Mouse (Mus musculus): ENCODE results near the gene Ica1.

Gene Ica1

DNA sequence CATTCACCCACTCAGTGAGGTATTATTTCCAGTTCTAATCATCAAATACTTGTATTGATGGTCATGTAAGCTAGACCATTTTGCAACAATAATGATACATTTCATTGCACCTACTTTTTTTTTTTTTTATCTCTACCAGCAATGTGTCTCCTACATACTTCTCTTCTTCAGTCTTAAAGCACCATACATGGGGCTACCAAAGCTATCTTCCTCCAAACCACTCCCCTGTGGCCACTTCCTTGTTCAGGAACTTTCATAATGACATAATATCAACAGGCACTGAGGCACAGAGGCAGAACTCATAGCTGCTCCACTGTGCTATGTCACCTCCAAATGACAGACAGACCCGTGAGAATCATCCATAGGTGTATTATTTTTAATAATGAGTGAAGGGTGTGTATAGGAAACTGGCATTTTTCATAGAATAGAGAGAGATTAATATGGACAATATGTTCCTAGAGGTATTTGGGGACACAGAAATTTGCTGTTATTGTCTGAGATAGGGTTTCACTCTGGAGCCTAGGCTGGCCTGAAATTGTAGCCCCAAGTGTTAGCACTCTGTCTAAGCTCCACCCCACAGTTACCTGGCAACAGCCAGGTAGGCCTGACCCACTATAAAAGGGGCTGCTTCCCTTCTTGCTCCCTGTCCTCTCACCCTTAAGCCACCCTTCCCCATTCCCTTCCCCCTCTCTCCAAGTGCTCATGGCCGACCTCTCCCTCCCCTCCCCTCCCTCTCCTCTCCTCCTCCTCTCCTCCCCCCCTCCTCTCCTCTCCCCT, 86.9 kb downstream of the Ica1 start:
- in situ Hi-C loops (cut with MboI) = loop anchor here (25.0 kb wide), 1 partner anchor 404 kb away; no protein-coding TSS in a partner anchor

DNA sequence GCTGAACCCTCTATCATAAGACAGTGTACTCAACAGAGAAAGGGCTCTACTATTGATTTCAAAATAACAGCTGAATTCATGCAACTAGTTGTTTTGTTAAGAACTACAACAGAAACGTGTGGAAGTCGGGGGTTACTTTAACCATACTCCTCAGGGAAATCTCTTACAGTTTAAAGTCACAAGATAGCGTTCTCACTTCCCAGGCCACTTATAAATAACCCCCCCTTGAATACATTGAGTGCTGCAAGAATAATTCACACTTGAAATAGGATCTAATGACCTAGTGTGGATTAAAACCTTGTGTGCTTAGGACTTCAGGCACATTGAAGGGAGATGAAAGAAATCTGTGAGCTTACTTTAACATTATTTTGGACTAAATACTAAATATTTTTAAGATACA, 87.8 kb downstream of the Ica1 start:
- in situ Hi-C loops (cut with MboI) = loop anchor here (25.0 kb wide), 1 partner anchor 403 kb away; no protein-coding TSS in a partner anchor

DNA sequence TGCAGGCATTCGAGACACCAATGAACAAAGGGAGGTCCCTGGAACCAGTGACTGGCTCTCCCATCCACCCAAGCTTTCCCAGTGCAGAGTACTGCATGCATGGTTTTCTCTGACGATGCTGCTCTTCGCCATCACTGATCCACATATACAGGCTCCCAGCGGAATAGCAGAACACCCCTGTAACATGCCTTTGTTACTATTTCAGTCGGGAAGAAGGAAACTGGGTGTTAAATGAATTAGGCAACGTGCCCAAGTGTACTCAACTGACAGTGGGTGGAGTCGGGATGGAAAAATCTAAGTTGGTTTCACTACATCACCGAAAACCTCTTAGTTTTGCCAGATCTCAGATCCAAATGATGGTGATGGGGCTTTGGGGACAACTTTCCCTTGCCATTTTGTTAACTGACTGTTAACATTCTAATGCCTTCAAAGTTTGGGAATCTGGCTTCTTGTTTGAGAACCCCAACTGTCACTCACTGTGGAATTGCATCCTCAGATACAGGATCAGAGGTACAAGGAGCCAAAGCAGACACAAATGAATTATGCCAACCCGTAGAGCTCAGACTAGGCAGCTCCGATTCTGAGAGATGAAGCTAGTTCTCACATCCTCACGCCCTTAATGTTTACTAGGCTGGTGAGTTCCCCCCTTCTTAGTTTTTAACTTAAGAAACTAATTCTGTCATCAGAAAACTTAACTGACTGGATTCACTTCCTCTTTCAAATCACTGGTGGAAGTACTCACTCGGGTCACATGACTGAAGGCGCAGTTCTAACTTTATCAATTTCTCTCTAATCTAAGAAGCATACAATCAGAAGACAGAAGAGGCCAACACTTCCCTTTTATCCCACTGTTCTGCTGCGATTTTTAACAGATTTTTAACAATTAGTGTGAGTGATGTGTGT, 91.4 kb downstream of the Ica1 start:
- in situ Hi-C loops (cut with MboI) = loop anchor here (10.0 to 25.0 kb wide), 2 partner anchors 182 to 400 kb away; partner anchors contain the start of gene Glcci1

DNA sequence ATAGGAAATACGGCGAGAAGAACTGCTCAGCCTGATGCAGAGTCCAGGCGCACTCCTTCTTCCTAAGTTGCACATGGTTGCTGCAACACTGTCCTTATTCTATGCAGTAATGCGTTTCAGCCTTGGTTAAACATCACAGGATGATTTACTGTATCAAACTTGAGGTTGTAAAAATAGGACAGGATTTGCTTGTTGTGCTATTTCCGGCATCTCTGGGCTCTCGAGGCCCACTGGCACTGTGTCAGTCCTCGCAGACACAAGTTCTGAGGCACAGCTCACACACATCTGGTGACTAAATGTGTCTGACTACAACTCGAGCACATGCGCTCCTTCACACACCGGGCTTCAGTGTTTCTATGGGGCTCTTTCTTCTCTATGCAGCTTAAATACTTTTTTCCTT, 94.9 kb downstream of the Ica1 start:
- in situ Hi-C loops (cut with MboI) = loop anchor here (10.0 to 25.0 kb wide), 2 partner anchors 179 to 396 kb away; partner anchors contain the start of gene Glcci1

DNA sequence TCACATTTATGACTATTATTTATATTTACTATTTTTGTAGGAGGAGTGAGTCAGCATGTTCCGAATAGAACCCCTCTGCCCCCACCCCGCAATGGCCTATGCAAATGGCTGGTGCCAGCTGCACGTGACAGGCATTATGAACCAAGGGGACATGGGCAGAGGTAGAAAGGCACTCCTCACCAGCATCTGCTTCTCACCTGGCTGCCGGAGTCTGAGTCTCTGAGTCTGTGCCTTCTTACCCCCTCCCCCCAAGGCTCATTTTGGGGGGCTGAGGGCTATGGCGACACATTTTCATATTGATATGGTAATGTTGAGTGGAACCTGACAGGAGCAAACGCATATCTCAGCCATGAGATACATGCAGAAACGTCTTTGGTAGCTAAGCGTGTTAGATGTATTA, 97.4 kb downstream of the Ica1 start:
- in situ Hi-C loops (cut with MboI) = loop anchor here (10.0 to 25.0 kb wide), 2 partner anchors 176 to 394 kb away; partner anchors contain the start of gene Glcci1

DNA sequence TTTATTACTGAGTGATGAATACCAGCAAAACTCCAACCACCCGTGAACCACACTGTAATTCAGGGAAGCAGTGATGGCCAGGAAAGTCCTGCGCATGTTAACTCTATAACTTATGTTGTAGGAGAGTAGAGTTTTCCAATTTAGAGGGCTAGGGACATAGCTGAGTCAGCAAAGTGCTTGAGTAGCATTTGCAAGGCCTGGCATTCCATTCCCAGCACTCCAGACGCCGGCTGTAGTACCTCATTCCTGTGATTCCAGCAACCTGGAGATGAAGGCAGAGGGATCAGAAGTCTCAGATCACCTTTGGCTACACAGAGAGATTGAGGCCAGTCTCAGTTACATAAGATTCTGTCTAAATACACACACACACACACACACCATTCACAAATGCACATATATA, 105.3 kb downstream of the Ica1 start:
- in situ Hi-C loops (cut with MboI) = no loop called here

DNA sequence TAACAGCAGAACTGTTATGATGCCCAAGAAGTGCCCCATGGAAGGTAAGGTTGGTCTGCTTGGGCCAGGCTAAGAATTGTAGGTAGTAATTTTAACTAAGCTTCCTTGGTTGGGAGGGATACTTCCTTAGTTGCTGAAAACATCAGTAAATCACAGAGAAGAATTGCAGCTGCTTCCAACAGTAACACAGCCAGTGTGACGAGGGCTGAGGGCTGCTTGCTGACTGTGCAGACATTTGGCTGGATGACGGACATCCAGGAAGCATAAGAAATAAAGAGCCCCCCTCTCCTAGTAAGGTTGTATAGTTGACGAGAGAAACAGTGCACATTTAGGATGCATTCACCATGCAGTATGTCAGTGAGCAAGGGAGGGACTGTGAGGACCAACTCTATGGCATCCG, 108.9 kb downstream of the Ica1 start:
- in situ Hi-C loops (cut with MboI) = no loop called here

DNA sequence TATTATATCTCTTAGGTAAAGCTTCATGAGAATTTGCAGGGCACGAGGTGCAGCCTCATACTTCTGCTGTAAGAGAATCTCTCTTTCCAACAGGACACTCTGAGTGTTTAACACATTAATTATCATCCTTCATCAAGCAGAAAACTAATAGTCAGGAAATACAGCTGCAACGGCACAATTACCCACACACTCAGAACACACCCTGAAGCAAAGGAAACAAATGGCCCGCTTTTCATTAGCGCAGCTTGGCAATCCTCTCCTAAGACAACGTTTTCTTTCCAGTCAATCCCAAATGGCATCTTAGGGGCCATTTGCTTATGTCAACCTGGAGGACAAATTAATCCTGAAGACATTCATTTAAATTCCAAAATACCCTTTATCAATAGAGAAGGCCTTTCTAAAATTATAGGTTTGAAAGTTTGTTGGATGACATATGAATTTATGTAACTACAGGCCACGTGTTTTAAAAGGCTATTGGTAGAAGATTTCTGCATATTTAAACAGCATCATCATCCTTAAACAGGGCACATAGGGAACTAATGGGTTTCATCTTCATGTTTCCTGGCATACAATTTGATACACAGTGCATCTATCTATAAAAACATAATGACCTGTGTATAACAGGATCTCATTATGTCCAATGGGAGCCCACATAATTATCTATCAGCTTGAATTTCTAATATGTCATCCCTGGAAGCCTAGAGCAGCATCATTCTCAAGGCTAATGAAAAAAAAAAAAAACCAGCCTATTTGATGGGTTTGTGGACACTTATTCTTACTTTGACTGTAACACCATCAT, 110.1 kb downstream of the Ica1 start:
- in situ Hi-C loops (cut with MboI) = no loop called here

DNA sequence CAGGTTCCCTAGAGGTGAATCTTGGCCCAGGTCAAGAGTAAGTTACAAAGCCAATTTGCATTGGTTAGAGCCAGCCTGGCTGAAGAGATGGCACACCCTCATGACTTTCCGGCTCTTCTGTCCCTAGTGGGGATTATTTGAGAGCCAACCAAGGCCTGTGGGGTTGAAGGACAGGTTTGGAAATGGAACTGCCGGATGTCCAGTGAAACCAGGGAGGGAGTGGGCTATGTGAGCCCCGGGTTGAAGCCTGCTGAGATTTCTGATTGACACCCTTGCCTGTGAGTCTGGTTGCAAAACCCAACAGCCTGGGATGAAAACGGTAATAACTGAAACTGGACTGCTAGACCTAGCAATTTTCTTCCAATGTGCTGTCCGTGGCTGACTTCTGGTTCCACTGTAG, 112.5 kb downstream of the Ica1 start:
- in situ Hi-C loops (cut with MboI) = no loop called here

DNA sequence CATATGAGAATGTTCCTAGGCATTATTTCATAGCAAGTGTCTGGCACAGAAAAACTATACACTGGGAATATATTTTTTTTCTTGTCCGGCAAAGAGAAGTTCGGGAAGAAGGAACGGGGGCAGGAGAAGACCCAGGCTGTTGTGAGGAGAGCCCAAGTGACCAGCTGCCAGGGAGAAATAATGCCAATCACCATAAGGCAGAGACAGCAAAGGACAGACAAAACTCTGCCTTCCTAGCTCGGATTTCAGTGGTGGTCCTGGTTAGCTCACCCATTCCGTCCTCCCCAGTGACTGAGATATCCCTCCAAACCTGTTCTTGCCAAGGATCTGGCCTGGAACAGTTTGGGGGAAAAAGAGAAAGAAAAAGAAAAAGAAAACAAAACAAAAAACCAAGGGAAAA, 113.3 kb downstream of the Ica1 start:
- in situ Hi-C loops (cut with MboI) = no loop called here

DNA sequence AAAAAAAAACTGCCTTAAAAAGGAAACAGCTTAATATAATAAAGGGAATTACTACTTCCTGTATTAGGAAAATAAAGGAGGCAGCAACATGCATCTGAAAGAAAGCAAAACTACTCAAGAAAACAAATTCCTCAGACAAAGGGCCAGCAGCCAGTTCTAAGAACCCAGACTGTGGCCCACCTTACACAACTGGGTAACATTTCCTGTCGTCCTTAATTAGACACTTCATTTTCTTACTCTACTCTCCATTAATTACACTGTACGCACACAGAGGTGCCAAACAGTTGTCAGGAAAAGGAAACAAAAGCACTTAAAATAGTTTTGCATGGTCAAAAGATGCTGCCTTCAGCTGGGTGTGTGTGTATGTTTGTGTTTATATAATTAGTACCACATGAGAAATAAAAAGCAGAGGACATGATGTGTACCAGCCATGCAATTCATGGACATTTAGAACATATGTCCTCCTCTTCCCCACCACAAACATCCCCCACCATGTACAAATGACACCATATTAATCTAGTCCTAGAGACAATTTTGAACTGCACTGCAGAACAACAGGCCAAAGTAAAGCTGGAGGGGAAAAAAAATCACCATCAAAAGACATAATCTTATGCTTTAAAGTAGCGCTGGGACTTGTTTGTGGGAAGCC, 115.1 kb downstream of the Ica1 start:
- in situ Hi-C loops (cut with MboI) = no loop called here

DNA sequence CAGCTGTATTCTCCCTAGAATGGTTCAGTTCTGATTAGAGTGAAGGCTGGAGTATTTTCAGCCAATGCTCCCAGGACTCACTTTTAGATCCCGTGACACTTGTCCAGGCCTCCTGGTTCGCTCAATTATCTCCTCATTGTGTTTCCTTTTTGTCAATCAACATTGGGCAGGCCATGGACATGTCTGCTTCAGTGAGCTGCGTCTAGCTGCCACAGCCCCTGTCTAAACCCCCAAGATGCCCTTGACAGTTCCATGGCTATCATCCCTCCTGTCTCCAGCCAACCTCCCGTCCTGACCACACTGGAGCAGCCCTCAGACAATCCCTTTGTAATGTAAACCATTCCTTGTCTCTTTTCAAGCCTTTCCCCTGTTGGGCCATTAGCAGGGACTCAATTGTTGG, 116.9 kb downstream of the Ica1 start:
- in situ Hi-C loops (cut with MboI) = no loop called here

DNA sequence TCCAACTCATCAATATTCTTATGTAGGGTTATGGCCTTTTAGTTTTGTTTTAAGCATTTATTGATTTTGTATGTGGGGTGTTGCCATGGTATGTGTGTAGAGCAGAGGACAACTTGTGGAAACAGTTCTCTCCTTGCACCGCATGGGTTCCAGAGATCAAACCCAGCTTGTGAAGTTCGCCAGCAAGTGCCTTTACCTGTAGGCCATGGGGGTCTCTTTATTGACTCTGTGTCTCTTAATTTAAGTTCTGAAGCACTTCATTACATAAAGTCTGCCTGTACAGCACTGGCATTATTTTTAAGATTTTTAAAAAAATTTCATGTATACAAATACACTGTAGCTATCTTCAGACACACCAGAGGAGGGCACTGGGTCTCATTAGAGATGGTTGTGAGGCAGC, 118.2 kb downstream of the Ica1 start:
- in situ Hi-C loops (cut with MboI) = no loop called here

DNA sequence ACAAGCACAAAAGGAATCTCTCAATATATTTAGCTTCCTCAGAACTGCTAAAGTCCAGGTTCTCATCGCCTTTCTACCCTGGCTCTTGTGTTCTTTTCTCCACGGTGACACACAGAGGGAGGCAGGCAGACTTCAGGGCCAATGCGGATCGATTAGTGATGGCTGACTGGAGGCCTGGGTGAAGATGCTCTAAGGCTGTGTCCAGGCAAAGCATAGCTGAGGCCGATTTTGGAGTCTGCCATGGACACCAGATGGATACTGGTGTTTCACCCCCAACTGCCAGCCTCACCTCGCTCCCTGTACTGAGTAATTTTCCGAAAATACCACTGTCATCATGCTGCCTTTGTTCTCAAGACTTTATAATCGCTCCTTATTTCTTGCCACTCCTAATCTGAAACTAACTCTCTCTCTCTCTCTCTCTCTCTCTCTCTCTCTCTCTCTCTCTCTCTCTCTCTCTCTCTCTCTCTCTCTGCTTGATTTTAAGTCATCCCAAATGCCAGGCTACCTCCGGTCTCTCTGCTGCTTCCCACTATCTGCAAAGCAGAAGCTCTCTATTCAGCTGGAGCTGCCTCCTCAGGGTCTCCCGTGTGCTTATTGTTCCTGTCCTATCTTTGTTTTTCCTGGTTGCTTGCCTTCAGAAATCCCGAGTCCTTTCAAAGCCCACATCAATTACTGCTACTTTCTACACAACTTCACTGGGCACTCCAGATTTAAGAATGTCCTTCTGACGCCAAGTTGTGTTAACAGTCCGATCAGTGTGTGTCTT, 118.9 kb downstream of the Ica1 start:
- in situ Hi-C loops (cut with MboI) = no loop called here

DNA sequence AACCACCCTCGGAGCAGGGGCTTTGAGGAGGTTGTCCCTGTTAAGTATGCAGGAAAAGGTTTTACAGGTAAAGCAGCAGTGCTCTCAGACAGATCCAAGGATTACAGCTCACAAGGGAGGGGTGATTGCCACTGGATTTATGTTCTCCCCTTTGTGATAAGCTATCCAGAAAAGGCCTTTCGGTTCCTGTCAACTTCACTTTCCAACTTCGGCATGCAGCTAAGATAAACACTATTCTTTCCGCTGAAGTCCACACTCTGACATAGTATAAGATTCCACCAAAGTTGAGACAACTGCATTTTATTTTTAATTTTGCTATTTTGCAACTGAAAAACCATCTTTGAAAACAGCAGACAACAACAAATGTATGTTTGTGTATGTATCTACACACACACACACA, 119.9 kb downstream of the Ica1 start:
- in situ Hi-C loops (cut with MboI) = no loop called here

DNA sequence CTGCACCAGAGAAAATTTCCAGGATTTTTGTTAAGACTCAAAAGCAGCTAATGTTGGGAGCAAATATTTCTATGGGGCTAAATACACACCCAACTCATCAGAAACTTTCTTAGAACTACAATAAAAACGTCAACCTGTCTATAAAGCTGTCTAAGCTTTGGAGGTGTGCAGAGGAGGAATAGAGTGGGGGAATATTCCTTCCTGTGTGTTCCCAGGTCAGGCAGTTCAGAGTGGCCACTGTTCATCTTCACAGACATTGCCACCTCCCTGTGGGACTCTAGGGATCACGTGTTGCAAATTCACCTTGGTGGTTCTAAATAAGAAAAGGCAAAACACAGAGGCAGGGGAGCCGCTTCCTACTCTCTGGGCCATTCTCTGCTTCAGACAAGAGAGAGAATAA, 120.8 kb downstream of the Ica1 start:
- in situ Hi-C loops (cut with MboI) = no loop called here

DNA sequence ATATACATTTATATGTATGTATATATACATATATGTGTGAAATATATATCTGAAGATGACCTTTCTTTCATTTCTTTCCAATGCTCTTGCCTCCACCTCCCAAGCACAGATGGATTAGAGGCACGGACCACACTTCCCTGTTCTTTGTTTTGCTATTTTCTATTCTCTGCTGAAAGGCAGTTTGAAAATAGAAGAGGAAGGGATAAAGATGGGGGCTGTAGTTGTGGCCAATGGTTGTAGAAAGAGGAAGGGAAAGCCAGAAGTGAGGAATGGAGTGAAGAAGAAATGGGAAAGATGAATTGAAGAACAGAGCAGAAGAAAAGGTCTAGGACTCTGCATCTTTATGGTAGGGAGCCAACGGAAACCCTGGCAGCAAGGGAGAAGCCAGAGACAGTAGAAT, 122.8 kb downstream of the Ica1 start:
- in situ Hi-C loops (cut with MboI) = no loop called here

DNA sequence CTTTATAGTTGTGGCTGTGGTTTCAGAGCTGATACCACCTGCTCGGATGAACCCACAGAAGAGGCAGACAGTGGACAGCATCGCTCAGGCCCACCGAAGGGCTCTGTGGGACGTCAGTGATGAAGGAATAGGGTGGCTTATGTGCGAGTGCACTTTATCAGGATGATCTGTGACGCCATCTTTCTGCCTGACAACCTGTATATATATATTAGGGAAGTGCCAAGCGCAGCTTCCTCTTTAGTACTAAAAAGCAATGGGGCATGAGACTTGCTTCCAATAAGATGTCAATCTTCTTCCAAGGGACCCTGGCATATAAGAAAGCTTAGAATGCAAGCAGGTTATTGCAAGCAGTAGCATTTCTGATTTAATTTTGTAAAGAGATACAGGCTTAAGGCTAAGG, 127.9 kb downstream of the Ica1 start:
- in situ Hi-C loops (cut with MboI) = no loop called here

DNA sequence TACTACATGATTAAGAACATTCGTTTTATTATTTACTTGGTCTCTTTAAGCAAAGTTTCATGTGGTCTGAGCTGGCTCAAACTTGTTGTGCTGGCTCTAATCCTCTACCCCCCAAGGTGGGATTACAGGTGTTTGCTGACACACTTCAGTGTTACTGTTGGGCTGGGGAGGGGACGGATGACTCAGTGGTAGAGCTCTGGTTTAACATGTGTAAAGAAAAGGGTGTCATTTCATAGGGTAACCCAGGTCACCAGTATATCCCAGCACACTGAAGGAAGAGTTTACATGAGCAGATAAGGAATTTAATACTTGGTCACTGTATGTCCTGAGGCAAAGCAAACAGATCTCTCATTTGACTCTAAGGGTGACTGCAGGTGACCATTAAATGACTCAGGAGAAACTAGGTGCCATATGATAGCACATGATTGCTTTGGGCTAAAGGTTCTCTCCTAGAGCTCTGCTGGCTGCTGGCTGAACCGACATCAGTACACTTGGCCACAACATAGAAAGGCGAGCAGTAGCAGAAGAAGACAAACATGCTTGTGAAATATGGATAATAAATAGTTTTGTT, 128.9 kb downstream of the Ica1 start:
- in situ Hi-C loops (cut with MboI) = no loop called here

DNA sequence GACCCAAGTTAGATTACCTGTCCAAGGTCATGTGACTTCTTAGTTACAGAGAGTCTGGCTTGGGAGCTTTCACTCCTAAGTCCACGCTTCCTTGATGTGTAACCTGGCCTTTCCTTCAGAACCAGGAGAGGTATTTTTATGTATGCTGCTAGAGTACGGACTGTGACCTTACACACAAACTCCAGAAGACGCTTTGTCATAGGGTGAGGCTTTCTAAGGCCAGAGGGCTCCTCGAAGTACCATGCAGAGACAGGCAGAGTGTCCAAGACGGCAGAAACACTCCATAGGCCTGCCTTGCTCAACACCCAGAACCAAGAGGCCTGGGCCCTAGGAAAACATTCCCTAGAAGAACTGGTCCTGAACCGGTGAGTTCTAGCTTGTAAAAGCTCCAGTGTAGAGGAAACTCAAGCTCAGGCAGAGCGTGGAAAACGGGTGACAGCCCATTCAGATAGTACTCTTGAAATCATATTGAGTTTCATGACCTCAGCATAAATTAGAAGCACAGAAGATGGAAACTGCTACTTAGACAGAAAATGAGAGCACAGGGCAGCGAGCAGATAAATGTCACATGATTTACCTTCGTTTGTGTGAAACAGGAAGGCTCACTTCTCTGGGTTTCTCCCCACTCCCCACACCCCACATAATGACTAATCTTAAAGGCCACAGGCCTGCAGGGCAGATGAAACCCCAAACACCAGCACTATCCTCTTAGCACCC, 129.9 kb downstream of the Ica1 start:
- in situ Hi-C loops (cut with MboI) = no loop called here

Data from mature B cell (primary cell).